Mouse (Mus musculus) kidney, postnatal 0 days (tissue): Measurements from ENCODE around the gene Cort. TPM values are rescaled to one million over a fixed set of nuclear protein-coding genes. Genes with fewer than 3 reads are reported as not detected.

Experiments
- ATAC-seq: fragments of 200-750 bp; cut with Nextera tagmentation; replicated peaks from 2 replicates; pipeline ENCODE4 v1.8.0; 2017; ENCODE audit warnings: low read depth, moderate number of reproducible peaks, moderate TSS enrichment, moderate library complexity; ENCODE audit not compliant: low FRiP score
- DNase-seq: peaks from one replicate; pipeline ENCODE4 v3.0.0-alpha.2; 2016; ENCODE audit warnings: low spot score
- H3K27ac ChIP-seq: fragments of 300-500 bp; sonication (generic); 2 replicates; pipeline ENCODE4 v1.5.1; 2014; ENCODE audit warnings: mild to moderate bottlenecking
- H3K27me3 ChIP-seq: fragments of 300-500 bp; sonication (generic); 2 replicates; pipeline ENCODE4 v1.6.1; 2014; ENCODE audit warnings: low read length, mixed read lengths; ENCODE audit not compliant: insufficient read depth
- H3K36me3 ChIP-seq: fragments of 300-500 bp; sonication (generic); 2 replicates; pipeline ENCODE4 v1.6.1; 2014; ENCODE audit warnings: low read length, mixed read lengths; ENCODE audit not compliant: insufficient read depth
- H3K4me1 ChIP-seq: fragments of 300-500 bp; sonication (generic); replicated peaks from 2 replicates; pipeline ENCODE4 v1.6.1; 2014; ENCODE audit warnings: antibody characterized with exemption, low read length, mixed read lengths; ENCODE audit not compliant: insufficient read depth
- H3K4me2 ChIP-seq: fragments of 300-500 bp; sonication (generic); 2 replicates; pipeline ENCODE4 v1.6.1; 2014; ENCODE audit warnings: mild to moderate bottlenecking, low read length, moderate library complexity, mixed read lengths
- H3K4me3 ChIP-seq: fragments of 300-500 bp; sonication (generic); replicated peaks from 2 replicates; pipeline ENCODE4 v1.5.1; 2014; ENCODE audit warnings: low read depth, low read length
- H3K9ac ChIP-seq: fragments of 300-500 bp; sonication (generic); 2 replicates; pipeline ENCODE4 v1.6.1; 2014; ENCODE audit warnings: low read depth, low read length
- H3K9me3 ChIP-seq: fragments of 300-500 bp; sonication (generic); replicated peaks from 2 replicates; pipeline ENCODE4 v1.6.1; 2016; ENCODE audit warnings: low read length, inconsistent platforms, mixed read lengths
- CTCF ChIP-seq: IDR thresholded peaks from 2 replicates; pipeline ENCODE4 v1.5.1; 2016; ENCODE audit warnings: antibody characterized with exemption, low read depth, mild to moderate bottlenecking, moderate library complexity
- WGBS: fragments of 180-500 bp; shearing (Covaris S2); extraction: QIAGEN DNeasy Blood & Tissue Kit; methylation state at CpG from one replicate; pipeline ENCODE4 v1.1.7; 2014; 5-methylcytosine and 5-hydroxymethylcytosine counted together
- polyA plus RNA-seq: library from polyadenylated mRNA; unstranded; fragments of >200 nt; fragmentation: Nextera tagmentation; extraction: Ambion mirVana; gene quantifications from 2 replicates; pipeline ENCODE4 v1.2.1, GENCODE M21; 2015

Cort gene
- polyA plus RNA-seq, 1 experiment from 2014 or later: 0.18 TPM

DNA sequence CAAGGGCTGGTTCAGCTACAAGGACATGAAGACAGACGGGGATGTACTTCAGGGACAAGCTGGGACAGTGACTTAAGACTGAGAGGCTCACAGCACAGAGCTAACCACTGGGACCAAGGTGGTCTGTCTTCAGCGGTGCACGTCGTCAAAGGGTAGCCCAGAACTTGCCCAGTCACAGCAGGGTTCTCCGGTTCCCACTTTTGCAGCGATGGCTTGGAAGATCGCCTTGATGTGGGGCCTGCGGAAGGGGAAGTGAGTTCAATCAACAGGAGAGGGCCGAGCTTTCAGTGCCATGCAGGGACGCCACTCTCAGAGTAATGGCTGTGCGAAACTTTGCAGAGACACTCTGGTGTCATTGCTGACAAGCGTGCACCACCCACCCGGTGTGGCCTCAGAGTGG is 33.3 kb upstream of the Cort start:
- Histone ChIP-seq H3K4me2 (no peak overlapping the region), H3K9me3 (no peaks in the 10 kb centered on the region), H3K36me3 (peaks cover 52% of the 10 kb centered on the region; the same call in 1 of the 2 replicates), H3K4me1 (no peaks in the 10 kb centered on the region), H3K27me3 (no peaks in the 10 kb centered on the region), H3K4me3 (no peak overlapping the region), H3K9ac (no peak overlapping the region), H3K27ac (no peak overlapping the region)
- no peak for ATAC-seq
- no peak for DNase-seq
- no peak for TF ChIP-seq CTCF
- 89% methylated on average over 13 of the region's 13 CpGs for WGBS

DNA sequence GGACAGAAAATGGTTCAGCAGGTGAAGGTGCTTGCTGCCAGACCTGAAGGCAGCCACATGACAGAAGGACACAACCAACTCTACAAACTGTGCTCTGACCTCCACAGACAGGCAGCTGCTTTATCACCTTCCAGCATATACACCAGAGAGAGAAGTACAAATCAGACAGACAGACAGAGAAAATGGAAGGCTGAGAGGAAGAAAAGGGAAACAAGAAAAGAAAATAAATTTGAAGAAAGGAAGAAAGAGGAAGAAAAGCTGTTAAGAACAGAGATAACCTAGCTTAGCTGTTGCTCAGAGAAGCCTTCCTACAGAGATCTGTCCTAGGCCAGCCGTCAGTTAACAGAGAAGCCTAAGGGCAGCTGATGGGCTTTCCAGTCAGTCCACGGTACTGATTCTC is 32.6 kb upstream of the Cort start:
- Histone ChIP-seq H3K27me3 (no peaks in the 10 kb centered on the region), H3K4me3 (no peak overlapping the region), H3K9me3 (no peaks in the 10 kb centered on the region), H3K9ac (no peak overlapping the region), H3K27ac (no peak overlapping the region), H3K4me1 (no peaks in the 10 kb centered on the region), H3K4me2 (no peak overlapping the region), H3K36me3 (peaks cover 52% of the 10 kb centered on the region)
- no peak for TF ChIP-seq CTCF
- no peak for DNase-seq
- WGBS: 98% methylated on average over 2 of the region's 2 CpGs
- ATAC-seq: no peak

DNA sequence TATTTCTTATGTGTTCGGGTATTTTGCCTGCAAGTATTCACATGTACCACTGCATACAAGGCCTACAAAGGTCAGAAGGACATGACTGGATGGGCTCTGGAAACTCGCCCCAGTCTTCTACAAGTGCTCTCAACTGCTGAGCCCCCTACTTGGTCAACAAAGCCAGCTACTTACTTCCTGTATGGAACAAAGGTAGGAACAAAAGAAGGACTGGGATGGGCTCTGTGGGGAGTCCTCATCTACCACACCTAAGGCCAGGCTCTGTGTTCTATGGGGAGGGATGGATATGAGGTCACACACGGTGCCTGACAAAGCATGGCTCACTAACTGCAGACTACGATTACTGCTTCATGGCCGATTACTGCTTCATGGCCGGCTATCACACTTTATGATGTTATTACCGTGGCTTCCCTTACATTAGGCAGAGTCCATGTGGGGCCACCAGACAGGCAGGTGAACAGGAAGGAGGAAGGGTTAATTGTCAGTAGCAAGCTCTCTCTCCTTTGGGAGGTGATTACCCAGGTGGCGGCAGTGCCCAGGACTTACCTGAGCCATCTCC is 30.9 kb upstream of the Cort start:
- peaks cover 69% of the 10 kb centered on the region for H3K36me3 ChIP-seq
- no peak for ATAC-seq
- H3K4me2 ChIP-seq: no peak overlapping the region
- TF ChIP-seq CTCF: no peak
- no peaks in the 10 kb centered on the region for H3K4me1 ChIP-seq
- no peak overlapping the region for H3K27ac ChIP-seq
- DNase-seq: no peak
- 86% methylated on average over 8 of the region's 8 CpGs for WGBS
- no peak overlapping the region for H3K4me3 ChIP-seq
- H3K9me3 ChIP-seq: no peaks in the 10 kb centered on the region
- no peaks in the 10 kb centered on the region for H3K27me3 ChIP-seq
- no peak overlapping the region for H3K9ac ChIP-seq

DNA sequence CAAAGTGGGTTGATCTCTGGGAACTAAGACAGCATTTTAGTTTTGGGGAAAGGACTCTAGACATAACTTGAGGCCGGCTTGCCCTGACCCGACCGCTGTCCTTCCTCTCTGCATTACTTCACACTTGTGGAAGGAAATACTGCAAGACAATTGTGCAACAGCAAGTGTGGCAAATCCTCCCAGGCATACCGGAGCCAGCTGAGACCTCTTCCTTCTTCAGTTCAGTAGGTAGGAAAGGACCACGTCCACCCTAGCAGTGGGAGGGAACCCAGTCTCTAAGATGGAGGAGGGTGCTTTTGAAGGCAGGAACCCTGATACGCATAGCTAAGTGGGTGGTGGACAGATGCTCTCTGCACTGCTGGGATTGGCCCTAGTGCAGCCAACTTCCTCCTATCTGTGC is 29.1 kb upstream of the Cort start:
- ATAC-seq (no peak), DNase-seq (no peak)
- no peaks in the 10 kb centered on the region for H3K27me3 ChIP-seq
- H3K9ac ChIP-seq: no peak overlapping the region
- H3K4me3 ChIP-seq: no peak overlapping the region
- H3K9me3 ChIP-seq: no peaks in the 10 kb centered on the region
- no peak overlapping the region for H3K4me2 ChIP-seq
- no peaks in the 10 kb centered on the region for H3K4me1 ChIP-seq
- WGBS: 89% methylated on average over 6 of the region's 6 CpGs
- peaks cover 69% of the 10 kb centered on the region for H3K36me3 ChIP-seq
- H3K27ac ChIP-seq: no peak overlapping the region
- TF ChIP-seq CTCF: no peak

DNA sequence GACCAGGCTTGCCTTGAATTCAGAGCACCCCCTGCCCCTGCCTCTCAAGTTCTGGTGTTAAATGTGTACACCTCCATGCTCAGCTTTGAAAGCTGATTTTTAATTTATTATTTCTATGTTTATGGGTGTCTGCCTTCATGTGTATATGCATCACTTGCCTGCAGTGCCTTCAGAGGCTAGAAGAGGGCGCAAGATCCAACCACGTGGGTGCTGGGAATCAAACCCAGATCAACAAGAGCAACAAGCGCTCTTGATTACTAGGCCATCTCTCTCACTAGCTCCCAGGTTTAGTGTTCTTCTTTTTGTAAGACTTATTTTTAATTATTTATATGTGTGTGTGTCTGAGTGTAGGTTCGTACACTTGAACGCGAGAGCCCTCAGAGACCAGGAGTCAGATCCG is 28.3 kb upstream of the Cort start:
- no peak for TF ChIP-seq CTCF
- no peaks in the 10 kb centered on the region for H3K9me3 ChIP-seq
- H3K4me1 ChIP-seq: no peaks in the 10 kb centered on the region
- DNase-seq (no peak), ATAC-seq (no peak)
- 98% methylated on average over 7 of the region's 7 CpGs for WGBS
- H3K4me2 ChIP-seq: no peak overlapping the region
- H3K27ac ChIP-seq: no peak overlapping the region
- no peak overlapping the region for H3K4me3 ChIP-seq
- no peak overlapping the region for H3K9ac ChIP-seq
- no peaks in the 10 kb centered on the region for H3K27me3 ChIP-seq
- peaks cover 66% of the 10 kb centered on the region for H3K36me3 ChIP-seq

DNA sequence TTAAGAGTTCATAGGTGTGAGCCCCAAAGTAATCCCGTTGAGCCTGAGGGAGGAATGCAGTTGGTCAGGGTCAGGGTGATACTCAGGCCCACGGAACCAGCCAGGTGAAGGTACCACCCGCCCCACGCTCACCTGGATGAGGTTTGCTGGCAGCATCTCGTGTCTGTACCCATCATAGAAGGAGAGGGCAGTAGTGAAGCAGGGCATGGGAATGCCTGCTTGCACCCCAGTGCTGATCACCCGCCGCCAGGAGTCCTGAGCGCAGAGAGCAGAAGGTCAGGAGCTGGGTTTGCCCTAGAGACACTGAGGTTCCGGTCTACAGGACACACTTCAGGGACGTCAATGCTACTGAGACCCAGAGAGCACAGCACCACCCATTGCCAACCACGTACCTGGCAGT is 24.2 kb upstream of the Cort start:
- DNase-seq (no peak), ATAC-seq (no peak)
- Histone ChIP-seq H3K4me3 (no peak overlapping the region), H3K36me3 (peaks cover 43% of the 10 kb centered on the region), H3K4me2 (no peak overlapping the region), H3K9ac (no peak overlapping the region), H3K4me1 (no peaks in the 10 kb centered on the region), H3K9me3 (no peaks in the 10 kb centered on the region), H3K27ac (no peak overlapping the region), H3K27me3 (no peaks in the 10 kb centered on the region)
- 87% methylated on average over 11 of the region's 11 CpGs for WGBS
- no peak for TF ChIP-seq CTCF

DNA sequence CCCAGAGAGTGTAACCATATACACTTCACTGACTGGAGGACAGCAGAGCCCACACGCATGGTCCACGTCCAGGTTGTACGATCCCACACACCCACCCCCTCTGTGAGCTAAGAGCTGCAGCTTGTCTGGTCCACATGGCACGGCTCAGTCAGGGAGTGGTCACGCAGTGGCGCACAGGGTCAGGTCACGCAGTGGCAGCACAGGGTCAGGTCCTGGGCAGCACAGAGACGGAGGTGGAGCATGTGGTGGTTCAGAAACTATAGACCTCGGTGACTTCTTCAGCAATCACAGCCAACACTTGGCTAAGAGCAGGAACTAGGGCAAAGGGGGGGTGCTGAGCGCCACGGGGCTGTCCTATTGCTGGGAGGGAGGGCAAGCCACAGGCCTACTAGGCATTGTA is 23.7 kb upstream of the Cort start:
- H3K4me3 ChIP-seq: no peak overlapping the region

More for the DNA sequence above, 23.7 kb upstream of the Cort start:
- Histone ChIP-seq H3K4me2 (no peak overlapping the region), H3K27ac (no peak overlapping the region), H3K4me1 (no peaks in the 10 kb centered on the region), H3K9ac (no peak overlapping the region), H3K27me3 (no peaks in the 10 kb centered on the region), H3K36me3 (peaks cover 39% of the 10 kb centered on the region), H3K9me3 (no peaks in the 10 kb centered on the region)
- DNase-seq: no peak
- WGBS: 48% methylated on average over 11 of the region's 11 CpGs
- peak; percentile 71 for ATAC-seq
- no peak for TF ChIP-seq CTCF
